Mouse (Mus musculus): ENCODE measurements at regions not wholly inside any gene's neighbourhood (a gene's known extent, or its start where the extent isn't known, plus 50 kb on each side); places are given as distances from the start of the nearest gene placed in this dataset. TPM values are rescaled to one million over a fixed set of nuclear protein-coding genes. Genes with fewer than 3 reads are reported as not detected.
A peak's percentile ranks its signal among the peaks of the same experiment; 100 is the strongest.

DNA sequence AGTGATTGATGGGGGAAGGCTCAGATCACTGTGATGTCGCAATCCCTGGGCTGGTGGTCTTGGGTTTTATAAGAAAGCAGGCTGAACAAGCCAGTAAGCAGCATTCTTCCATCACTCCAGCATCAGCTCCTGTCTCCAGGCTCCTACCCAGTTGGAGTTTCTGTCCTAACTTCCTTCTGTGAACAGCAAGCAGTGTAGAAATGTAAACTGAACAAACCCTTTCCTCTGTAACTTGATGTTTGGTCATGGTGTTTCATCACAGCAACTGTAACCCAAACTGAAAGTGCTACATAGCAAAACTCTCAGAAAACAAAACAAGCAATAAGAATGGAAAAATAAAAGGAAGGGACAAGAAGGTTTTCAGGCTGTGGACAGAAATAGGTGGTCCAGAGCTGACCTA, 71.5 kb upstream of the Marcks start:
- no peak for DNase-seq (ENCODE audit: low spot score)
- intact Hi-C loops (cut with DNase I) = no loop called here

DNA sequence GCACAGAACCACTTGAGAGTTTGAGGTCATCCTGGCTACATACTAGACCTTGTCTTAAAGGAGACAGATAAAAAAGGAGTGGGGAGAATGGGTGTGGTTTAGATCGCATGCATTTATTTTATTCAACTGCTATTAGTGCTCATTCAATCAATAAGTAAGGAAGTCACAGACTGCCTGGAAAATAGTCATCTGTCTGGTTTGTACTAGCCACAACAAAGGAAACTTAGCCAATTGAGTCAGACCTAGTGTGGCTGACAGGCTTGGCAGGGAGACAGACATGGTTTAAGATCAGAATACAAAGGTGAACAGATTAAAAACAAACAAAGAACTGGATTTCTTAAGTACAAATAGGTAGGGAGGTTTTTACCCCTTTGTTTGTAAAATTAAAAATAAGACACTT, 68.3 kb upstream of the Marcks start:
- intact Hi-C loops (cut with DNase I) = no loop called here

GRCm38 (mm10) chr10:37206546-37206945, 67.8 kb upstream of the Marcks start:
- DNase-seq (ENCODE audit: low spot score) = no peak
- intact Hi-C loops (cut with DNase I) = no loop called here

More for the DNA sequence above, 68.3 kb upstream of the Marcks start:
- DNase-seq (ENCODE audit: low spot score) = no peak

DNA sequence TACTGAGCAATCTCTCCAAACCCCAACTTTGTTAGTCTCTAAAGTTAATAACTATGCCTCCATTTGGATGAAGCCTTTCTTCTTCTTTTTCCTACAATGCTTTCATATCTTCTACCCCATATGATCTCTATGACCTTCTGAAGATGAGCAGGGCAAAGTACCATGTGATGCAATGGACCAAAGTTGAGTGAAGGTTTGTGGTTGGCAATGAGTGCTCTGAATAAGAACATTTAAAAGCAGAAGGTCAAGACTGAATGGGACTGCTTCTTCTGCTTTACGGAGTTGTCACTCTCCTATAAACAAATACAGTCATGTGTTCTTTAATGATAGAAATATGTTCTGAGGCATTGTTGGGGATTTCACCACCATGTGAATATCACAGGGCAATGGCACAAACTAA, 65.0 kb upstream of the Marcks start:
- DNase-seq (ENCODE audit: low spot score) = no peak
- intact Hi-C loops (cut with DNase I) = no loop called here

- DNase-seq (ENCODE audit: low spot score) = no peak
- intact Hi-C loops (cut with DNase I) = no loop called here
Measured at GRCm38 (mm10) chr10:37194798-37195453, 56.2 kb upstream of the Marcks start.

DNA sequence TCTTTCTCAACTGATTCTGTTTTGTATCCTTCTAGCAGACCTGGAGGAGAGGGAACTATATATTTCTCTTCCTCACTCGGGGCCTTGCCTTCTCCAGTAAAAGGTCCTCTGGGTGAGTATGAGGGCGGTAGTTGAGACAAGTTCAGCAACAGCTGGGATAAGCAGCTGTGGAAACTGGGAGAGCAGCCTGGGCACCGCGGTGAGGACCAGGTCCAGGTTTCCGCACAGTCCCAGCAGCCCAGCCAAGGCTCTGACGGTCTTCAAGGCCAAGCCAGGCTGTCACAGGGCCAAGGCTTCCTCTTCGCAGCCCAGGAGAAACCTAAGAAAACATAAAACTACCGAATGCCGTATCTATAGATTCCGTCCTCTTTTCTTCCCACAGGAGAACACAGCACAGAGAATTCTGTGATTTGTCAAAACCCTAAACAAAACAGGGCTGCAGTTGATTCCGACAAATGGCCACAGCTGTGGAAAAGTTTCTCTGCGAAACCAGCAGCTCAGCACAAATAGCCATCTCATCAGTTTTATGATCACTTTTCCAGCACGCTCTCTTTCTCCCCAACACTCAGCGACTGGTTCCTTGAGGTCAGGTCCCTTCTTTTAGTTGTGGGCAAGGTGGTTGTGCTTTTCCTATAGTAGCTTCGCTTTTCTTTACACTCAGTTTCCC, 55.5 kb upstream of the Marcks start:
- peak; percentile 59 for DNase-seq (ENCODE audit: low spot score)
- intact Hi-C loops (cut with DNase I) = no loop called here

DNA sequence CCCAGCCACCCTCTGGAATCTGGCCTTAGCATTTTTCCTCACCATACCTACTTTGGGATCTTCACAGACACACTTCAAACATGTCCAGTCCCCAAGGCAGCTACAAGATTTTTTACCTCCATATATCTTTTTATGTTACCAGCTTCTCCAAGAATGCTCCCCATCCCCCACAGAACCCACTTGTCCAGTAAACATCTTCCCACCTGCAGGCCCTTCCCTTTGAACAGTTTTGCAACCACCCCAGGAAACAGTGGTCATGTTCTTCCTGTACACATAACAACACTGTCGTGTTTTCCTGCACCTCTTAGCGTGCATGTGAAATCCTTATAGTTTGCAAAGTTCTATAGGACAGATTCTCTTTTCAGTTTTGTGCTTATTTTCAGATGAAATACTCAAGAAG, 53.9 kb upstream of the Marcks start:
- intact Hi-C loops (cut with DNase I) = no loop called here
- no peak for DNase-seq (ENCODE audit: low spot score)

DNA sequence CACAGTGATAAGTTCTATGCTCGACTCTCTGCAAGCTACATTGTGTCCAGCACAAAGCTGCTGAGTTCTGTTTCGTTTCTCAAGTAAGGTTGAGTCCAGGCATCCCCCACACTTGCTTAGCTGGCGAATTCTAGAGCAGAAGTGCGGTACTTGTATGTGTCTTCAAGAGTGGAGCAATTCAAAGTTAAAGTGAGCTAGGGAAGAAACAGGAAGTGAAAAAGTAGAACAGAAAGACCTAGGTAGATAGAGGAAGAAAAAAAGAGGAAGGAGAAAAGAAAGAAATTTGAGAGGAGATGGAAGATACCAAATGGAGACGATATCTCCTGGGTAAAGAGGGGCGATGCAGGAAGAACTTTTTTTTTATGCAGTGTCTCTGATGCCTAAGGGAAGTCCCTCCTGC, 51.4 kb upstream of the Marcks start:
- intact Hi-C loops (cut with DNase I) = no loop called here

More for the DNA sequence above, 51.4 kb upstream of the Marcks start:
- DNase-seq (ENCODE audit: low spot score) = no peak

Small RNA genes lying in the stretch of these regions (microRNA-seq; reads per million reads assigned to microRNA genes)
- not detected for gene Gm24710
